In genomic region chr1:41605748-41606131, GRCm38 (mm10) we compare ENCODE assay signal across 16 mouse cellular contexts.
DNase-seq lines count a peak whose midpoint lies in the region; ATAC-seq lines count a peak whose summit lies in the region.
"Had no signal": no experiment of that assay in that cellular context is flagged by ENCODE, and none has a peak within 500 bp of the region (broad histone marks: within the 10 kb centered on the region; RNA-seq: fewer than 3 reads in every experiment).

No protein-coding gene starts in this region.

- DNase-seq in hindbrain, embryonic 11.5 days (ENCODE audit: low spot score), result no peak
- no peak for DNase-seq in hindbrain, embryonic 10.5 days (ENCODE audit: low spot score)
- peak; percentile 26 for DNase-seq in brain, adult 2 months (ENCODE audit: low read depth, low spot score)
- peak; percentile 60 for DNase-seq in midbrain, embryonic 14.5 days
- DNase-seq in spleen, adult 12 weeks (ENCODE audit: low spot score), result no peak
- DNase-seq in kidney, adult 18-20 months, result no peak
- DNase-seq: adrenal gland, postnatal 36 days; B cell, adult 2 months; cerebellum, adult 18-20 months; lung, postnatal 4 days; right cerebral cortex, adult 18-20 months; thymus, postnatal 25 days had no signal

- ATAC-seq in hindbrain, embryonic 11.5 days (ENCODE audit: low FRiP score), result 0 out of 2 replicates have a peak, but pooled peaks have one; percentile 45
- peak; percentile 91 for ATAC-seq in forebrain, embryonic 16.5 days
- no peak for ATAC-seq in midbrain, embryonic 14.5 days (ENCODE audit: low FRiP score, low TSS enrichment)
- ATAC-seq in kidney, embryonic 14.5 days (ENCODE audit: low FRiP score, low TSS enrichment), result no peak
- ATAC-seq: intestine, postnatal 0 days had no signal

- no peaks in the 10 kb centered on the region for H3K9me3 ChIP-seq in hindbrain, embryonic 11.5 days (ENCODE audit: control insufficient read depth, low read length)
- H3K9me3 ChIP-seq in hindbrain, embryonic 10.5 days, result no peaks in the 10 kb centered on the region
- H3K9me3 ChIP-seq in forebrain, embryonic 16.5 days (ENCODE audit: control insufficient read depth, low read length), result no peaks in the 10 kb centered on the region
- no peaks in the 10 kb centered on the region for H3K9me3 ChIP-seq in midbrain, embryonic 14.5 days (ENCODE audit: control insufficient read depth, low read length)
- no peaks in the 10 kb centered on the region for H3K9me3 ChIP-seq in kidney, embryonic 14.5 days (ENCODE audit: control insufficient read depth, low read length)
- H3K9me3 ChIP-seq: liver, embryonic 15.5 days had no signal

- no peaks in the 10 kb centered on the region for H3K27me3 ChIP-seq in hindbrain, embryonic 11.5 days (ENCODE audit: control insufficient read depth, insufficient read depth, low read length)
- no peaks in the 10 kb centered on the region for H3K27me3 ChIP-seq in hindbrain, embryonic 10.5 days (ENCODE audit: insufficient read depth, poor library complexity, severe bottlenecking)
- no peaks in the 10 kb centered on the region for H3K27me3 ChIP-seq in forebrain, embryonic 16.5 days (replicated peaks; ENCODE audit: control insufficient read depth, insufficient read depth, low read length)
- no peaks in the 10 kb centered on the region for H3K27me3 ChIP-seq in midbrain, embryonic 14.5 days (ENCODE audit: control insufficient read depth, insufficient read depth, low read length)
- H3K27me3 ChIP-seq in kidney, embryonic 14.5 days (ENCODE audit: control insufficient read depth, insufficient read depth, low read length), result no peaks in the 10 kb centered on the region
- H3K27me3 ChIP-seq: liver, embryonic 15.5 days had no signal

- no peak overlapping the region for H3K27ac ChIP-seq in hindbrain, embryonic 11.5 days (ENCODE audit: low read depth, low read length)
- H3K27ac ChIP-seq in hindbrain, embryonic 10.5 days, result no peak overlapping the region
- peak overlapping the region; percentile 83 for H3K27ac ChIP-seq in forebrain, embryonic 16.5 days (ENCODE audit: low read length)
- no peak overlapping the region; the same call in 1 of the 2 replicates for H3K27ac ChIP-seq in midbrain, embryonic 14.5 days (replicated peaks; ENCODE audit: low read depth, low read length)
- no peak overlapping the region for H3K27ac ChIP-seq in kidney, embryonic 14.5 days (ENCODE audit: low read depth, low read length)
- H3K27ac ChIP-seq: liver, embryonic 15.5 days had no signal

- H3K4me1 ChIP-seq in hindbrain, embryonic 11.5 days (replicated peaks; ENCODE audit: control insufficient read depth, insufficient read depth, low read length), result no peaks in the 10 kb centered on the region
- H3K4me1 ChIP-seq in hindbrain, embryonic 10.5 days (replicated peaks), result peaks cover 4% of the 10 kb centered on the region; the same call in 1 of the 2 replicates
- peaks cover 13% of the 10 kb centered on the region for H3K4me1 ChIP-seq in forebrain, embryonic 16.5 days (replicated peaks; ENCODE audit: control insufficient read depth, insufficient read depth, low read length)
- H3K4me1 ChIP-seq in midbrain, embryonic 14.5 days (ENCODE audit: control insufficient read depth, insufficient read depth, low read length), result peaks cover 3% of the 10 kb centered on the region; the same call in 1 of the 2 replicates
- H3K4me1 ChIP-seq in kidney, embryonic 14.5 days (ENCODE audit: control insufficient read depth, insufficient read depth, low read length), result no peaks in the 10 kb centered on the region
- H3K4me1 ChIP-seq: liver, embryonic 15.5 days had no signal

- no peak overlapping the region for H3K4me3 ChIP-seq in hindbrain, embryonic 11.5 days (ENCODE audit: low read depth, low read length)
- no peak overlapping the region for H3K4me3 ChIP-seq in hindbrain, embryonic 10.5 days
- no peak overlapping the region for H3K4me3 ChIP-seq in forebrain, embryonic 16.5 days (replicated peaks; ENCODE audit: low read length)
- no peak overlapping the region for H3K4me3 ChIP-seq in midbrain, embryonic 14.5 days (replicated peaks; ENCODE audit: low read depth, low read length)
- no peak overlapping the region for H3K4me3 ChIP-seq in kidney, embryonic 14.5 days (ENCODE audit: low read length)
- H3K4me3 ChIP-seq: liver, embryonic 15.5 days had no signal

- no peak overlapping the region for H3K4me2 ChIP-seq in hindbrain, embryonic 11.5 days (replicated peaks; ENCODE audit: low read depth, low read length)
- H3K4me2 ChIP-seq in forebrain, embryonic 16.5 days (ENCODE audit: low read length), result no peak overlapping the region
- H3K4me2 ChIP-seq in midbrain, embryonic 14.5 days (ENCODE audit: low read length), result no peak overlapping the region
- H3K4me2 ChIP-seq in kidney, embryonic 14.5 days (replicated peaks; ENCODE audit: low read depth, low read length), result no peak overlapping the region
- H3K4me2 ChIP-seq: liver, embryonic 15.5 days had no signal

- 33% methylated on average over 3 of the region's 3 CpGs for WGBS in hindbrain, embryonic 11.5 days
- WGBS in hindbrain, embryonic 10.5 days, result 39% methylated on average over 3 of the region's 3 CpGs
- WGBS in forebrain, embryonic 16.5 days, result 5% methylated on average over 3 of the region's 3 CpGs
- WGBS in midbrain, embryonic 14.5 days, result 24% methylated on average over 3 of the region's 3 CpGs
- 24% methylated on average over 3 of the region's 3 CpGs for WGBS in kidney, embryonic 14.5 days

- H3K9ac ChIP-seq in hindbrain, embryonic 11.5 days (ENCODE audit: low read depth, low read length), result no peak overlapping the region
- H3K9ac ChIP-seq in forebrain, embryonic 16.5 days (replicated peaks; ENCODE audit: low read depth, low read length), result no peak overlapping the region
- no peak overlapping the region for H3K9ac ChIP-seq in midbrain, embryonic 14.5 days (replicated peaks; ENCODE audit: low read length)
- no peak overlapping the region for H3K9ac ChIP-seq in kidney, embryonic 14.5 days (ENCODE audit: low read depth, low read length)
- H3K9ac ChIP-seq: liver, embryonic 15.5 days had no signal

- no peaks in the 10 kb centered on the region for H3K36me3 ChIP-seq in hindbrain, embryonic 11.5 days (ENCODE audit: control insufficient read depth, insufficient read depth, low read length)
- H3K36me3 ChIP-seq in hindbrain, embryonic 10.5 days, result no peaks in the 10 kb centered on the region
- H3K36me3 ChIP-seq in forebrain, embryonic 16.5 days (ENCODE audit: control insufficient read depth, insufficient read depth), result no peaks in the 10 kb centered on the region
- H3K36me3 ChIP-seq in midbrain, embryonic 14.5 days (ENCODE audit: control insufficient read depth, insufficient read depth, low read length), result no peaks in the 10 kb centered on the region
- no peaks in the 10 kb centered on the region for H3K36me3 ChIP-seq in kidney, embryonic 14.5 days (ENCODE audit: control insufficient read depth, insufficient read depth, low read length)
- H3K36me3 ChIP-seq: liver, embryonic 15.5 days had no signal

Comparison
In these comparisons a context has a peak if more than half of its experiments do, and no peak if none do; other contexts are left out.
1. ATAC-seq: peak in hindbrain, embryonic 11.5 days (single experiment) and forebrain, embryonic 16.5 days (single experiment); none in midbrain, embryonic 14.5 days (single experiment) and kidney, embryonic 14.5 days (single experiment).
2. DNase-seq: peak in brain, adult 2 months (single experiment) and midbrain, embryonic 14.5 days (single experiment); none in hindbrain, embryonic 11.5 days (single experiment), hindbrain, embryonic 10.5 days (single experiment), spleen, adult 12 weeks (single experiment) and kidney, adult 18-20 months (single experiment).